Mouse (Mus musculus) lung, postnatal 10 days (tissue): Measurements from ENCODE around the gene Cblc.

ENCODE experiments used
- DNase-seq: peaks from one replicate; pipeline ENCODE4 v3.0.0; 2021

Cblc gene

GRCm38 (mm10) chr7:19781741-19782140 is 14.9 kb downstream of the Cblc start:
- no peak for DNase-seq

GRCm38 (mm10) chr7:19779903-19780302 is 16.7 kb downstream of the Cblc start:
- DNase-seq, result no peak

GRCm38 (mm10) chr7:19778645-19779044 is 18.0 kb downstream of the Cblc start:
- peak; percentile 68 for DNase-seq

GRCm38 (mm10) chr7:19777049-19777723 is 19.4 kb downstream of the Cblc start:
- no peak for DNase-seq

- DNase-seq, result no peak
These were observed 24.9 kb downstream of the Cblc start for GRCm38 (mm10) chr7:19771682-19772081.

- DNase-seq, result peak; percentile 78
These were observed 25.6 kb downstream of the Cblc start, which contains the start of gene Bcam for GRCm38 (mm10) chr7:19770984-19771391. Bcam (minus strand) TSS chr7:19771016.

GRCm38 (mm10) chr7:19770375-19770754 is 26.2 kb downstream of the Cblc start:
- peak; percentile 94 for DNase-seq

GRCm38 (mm10) chr7:19769434-19770374 is 26.9 kb downstream of the Cblc start:
- no peak for DNase-seq

GRCm38 (mm10) chr7:19769001-19769400 is 27.6 kb downstream of the Cblc start:
- DNase-seq, result peak; percentile 28

GRCm38 (mm10) chr7:19768251-19768650 is 28.4 kb downstream of the Cblc start:
- no peak for DNase-seq

GRCm38 (mm10) chr7:19764581-19764980 is 32.0 kb downstream of the Cblc start:
- DNase-seq, result no peak

GRCm38 (mm10) chr7:19763829-19764477 is 32.7 kb downstream of the Cblc start:
- peak; percentile 47 for DNase-seq

- peak; percentile 47 for DNase-seq
These were observed 34.3 kb downstream of the Cblc start for GRCm38 (mm10) chr7:19762283-19762682.

- no peak for DNase-seq
These were observed 36.6 kb downstream of the Cblc start for GRCm38 (mm10) chr7:19760021-19760420.

GRCm38 (mm10) chr7:19758623-19759022 is 38.0 kb downstream of the Cblc start:
- no peak for DNase-seq

- DNase-seq, result peak; percentile 88
These were observed 40.5 kb downstream of the Cblc start for GRCm38 (mm10) chr7:19755851-19756786.

GRCm38 (mm10) chr7:19755008-19755407 is 41.6 kb downstream of the Cblc start:
- peak; percentile 33 for DNase-seq

GRCm38 (mm10) chr7:19754065-19754464 is 42.5 kb downstream of the Cblc start:
- DNase-seq, result peak; percentile 31

GRCm38 (mm10) chr7:19753587-19753986 is 43.0 kb downstream of the Cblc start:
- DNase-seq, result peak; percentile 85

GRCm38 (mm10) chr7:19752652-19753051 is 44.0 kb downstream of the Cblc start:
- peak; percentile 53 for DNase-seq

- DNase-seq, result peak; percentile 34
These were observed 45.6 kb downstream of the Cblc start for GRCm38 (mm10) chr7:19751070-19751383.
